Mouse (Mus musculus) olfactory bulb, adult 2 months (tissue): ENCODE results near the gene Tbx1.

ENCODE experiments used
- CTCF ChIP-seq: fragments of 200-500 bp; IDR thresholded peaks from 2 replicates; pipeline ENCODE4 v1.5.1; 2012; ENCODE audit warnings: low read depth, mild to moderate bottlenecking, low read length, moderate library complexity; ENCODE audit not compliant: insufficient read depth
- POLR2A ChIP-seq: fragments of 200-500 bp; IDR thresholded peaks from 2 replicates; pipeline ENCODE4 v1.6.1; 2012; ENCODE audit warnings: mild to moderate bottlenecking, low read depth, low read length, moderate library complexity; ENCODE audit not compliant: insufficient read depth

DNA sequence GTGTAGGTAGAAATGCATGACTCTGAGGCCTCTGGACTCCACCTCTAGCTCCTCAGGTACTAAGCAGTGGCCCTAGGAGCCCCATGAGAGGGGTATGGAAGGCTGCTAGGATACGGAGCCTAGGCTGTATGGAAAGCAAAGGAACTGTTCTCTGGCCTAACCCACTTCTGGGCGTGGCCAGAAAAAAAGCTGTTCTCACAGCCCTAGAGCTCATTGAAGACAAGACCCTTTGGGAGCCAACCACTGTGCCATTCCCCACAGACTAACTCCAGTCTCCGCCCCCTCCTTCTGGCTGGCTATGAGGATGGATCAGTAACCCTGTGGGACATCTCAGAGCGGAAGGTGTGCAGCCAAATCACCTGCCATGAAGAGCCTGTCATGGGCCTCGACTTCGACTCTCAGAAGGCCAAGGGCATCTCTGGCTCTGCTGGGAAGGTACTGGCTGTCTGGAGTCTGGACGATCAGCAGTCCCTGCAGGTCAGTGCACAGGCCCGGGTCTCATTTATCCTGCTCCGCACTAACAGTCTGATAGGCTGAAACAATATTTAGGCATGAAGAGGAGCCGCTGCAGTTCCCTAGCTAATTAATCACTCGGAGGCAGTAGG lies 38.3 kb downstream of the Tbx1 start:
- TF ChIP-seq CTCF (no peak), POLR2A (no peak)
